Mouse (Mus musculus) MEL (cell line): Measurements from ENCODE around the gene Tedc1. TPM values are rescaled to one million over a fixed set of nuclear protein-coding genes. Genes with fewer than 3 reads are reported as not detected.
A peak's percentile ranks its signal among the peaks of the same experiment; 100 is the strongest.

Experiments
- DNase-seq: peaks from one replicate; pipeline ENCODE4 v3.0.0; 2011; ENCODE audit warnings: low read depth, low spot score
- H3K27ac ChIP-seq: 2 replicates; pipeline ENCODE4 v1.5.1; 2012; ENCODE audit warnings: low read depth, mild to moderate bottlenecking, control low read depth, low read length, moderate library complexity; ENCODE audit not compliant: control insufficient read depth
- H3K27me3 ChIP-seq, 2 experiments: fragments of 150-350 bp in 1 of 2; sonication (generic) in 1 of 2; 2 replicates each; pipeline ENCODE4 v1.6.1; 2012; ENCODE audit warnings: low read length in 2 of 2, mild to moderate bottlenecking in 2 of 2, improper control_type of control experiment in 1 of 2, moderate library complexity in 1 of 2; ENCODE audit not compliant: insufficient read depth in 2 of 2, control insufficient read depth in 1 of 2
- H3K36me3 ChIP-seq, 2 experiments: 2 replicates each; pipeline ENCODE4 v1.6.1; 2012 to 2014; ENCODE audit warnings: low read length in 2 of 2, improper control_type of control experiment in 1 of 2, inconsistent platforms in 1 of 2, mild to moderate bottlenecking in 1 of 2; ENCODE audit not compliant: insufficient read depth in 2 of 2, control insufficient read depth in 1 of 2
- H3K4me1 ChIP-seq, 2 experiments: fragments of 150-350 bp in 1 of 2; sonication (generic) in 1 of 2; 2 replicates each; pipeline ENCODE4 v1.6.1; 2012; ENCODE audit warnings: low read length in 2 of 2, improper control_type of control experiment in 1 of 2, mild to moderate bottlenecking in 1 of 2; ENCODE audit not compliant: insufficient read depth in 2 of 2, control insufficient read depth in 1 of 2
- H3K4me3 ChIP-seq, 2 experiments: fragments of 150-350 bp in 1 of 2; sonication (generic) in 1 of 2; 2 replicates each; pipeline ENCODE4 v1.5.1; 2012; ENCODE audit warnings: low read depth in 2 of 2, low read length in 2 of 2, mild to moderate bottlenecking in 2 of 2, moderate library complexity in 2 of 2, control low read depth in 1 of 2, improper control_type of control experiment in 1 of 2; ENCODE audit not compliant: control insufficient read depth in 1 of 2, insufficient read depth in 1 of 2
- H3K79me2 ChIP-seq: 2 replicates; pipeline ENCODE4 v1.6.1; 2012; ENCODE audit warnings: mild to moderate bottlenecking, low read length, moderate library complexity; ENCODE audit not compliant: control insufficient read depth, poor library complexity, insufficient read depth
- H3K9ac ChIP-seq: 2 replicates; pipeline ENCODE4 v1.6.1; 2012; ENCODE audit warnings: low read depth, mild to moderate bottlenecking, control low read depth, low read length, moderate library complexity; ENCODE audit not compliant: control insufficient read depth, poor library complexity, severe bottlenecking
- H3K9me3 ChIP-seq: fragments of 150-350 bp; sonication (generic); replicated peaks from 2 replicates; pipeline ENCODE4 v1.6.1; 2012; ENCODE audit warnings: mild to moderate bottlenecking, low read length, improper control_type of control experiment, moderate library complexity; ENCODE audit not compliant: insufficient read depth
- BHLHE40 ChIP-seq: IDR thresholded peaks from 2 replicates; pipeline ENCODE4 v1.6.1; 2012; ENCODE audit warnings: low read depth, mild to moderate bottlenecking, inconsistent platforms, low read length, improper control_type of control experiment, borderline replicate concordance
- ELF1 ChIP-seq: IDR thresholded peaks from 2 replicates; pipeline ENCODE4 v1.6.1; 2014; ENCODE audit warnings: low read depth, mild to moderate bottlenecking, inconsistent platforms, low read length, improper control_type of control experiment, moderate library complexity
- EP300 ChIP-seq, 2 experiments: IDR thresholded peaks; 2 replicates each; pipeline ENCODE4 v1.6.1; 2011; ENCODE audit warnings: improper control_type of control experiment in 2 of 2, low read length in 2 of 2, low read depth in 1 of 2, mild to moderate bottlenecking in 1 of 2
- ETS1 ChIP-seq: IDR thresholded peaks from 2 replicates; pipeline ENCODE4 v1.6.1; 2012; ENCODE audit warnings: low read depth, mild to moderate bottlenecking, inconsistent platforms, low read length, improper control_type of control experiment, moderate library complexity
- GABPA ChIP-seq: IDR thresholded peaks from 2 replicates; pipeline ENCODE4 v1.6.1; 2012; ENCODE audit warnings: low read depth, mild to moderate bottlenecking, inconsistent platforms, low read length, improper control_type of control experiment, moderate library complexity
- MAX ChIP-seq: IDR thresholded peaks from 2 replicates; pipeline ENCODE4 v1.6.1; 2011; ENCODE audit warnings: low read length, improper control_type of control experiment
- MAZ ChIP-seq: IDR thresholded peaks from 2 replicates; pipeline ENCODE4 v1.6.1; 2012; ENCODE audit warnings: low read depth, mild to moderate bottlenecking, inconsistent platforms, low read length, improper control_type of control experiment
- MYB ChIP-seq: IDR thresholded peaks from 2 replicates; pipeline ENCODE4 v1.6.1; 2011; ENCODE audit warnings: mild to moderate bottlenecking, low read depth, low read length, improper control_type of control experiment
- MYC ChIP-seq: IDR thresholded peaks from 2 replicates; pipeline ENCODE4 v1.6.1; 2011; ENCODE audit warnings: low read depth, mild to moderate bottlenecking, low read length, improper control_type of control experiment, moderate library complexity
- NELFE ChIP-seq: IDR thresholded peaks from 2 replicates; pipeline ENCODE4 v1.6.1; 2011; ENCODE audit warnings: low read depth, low read length, improper control_type of control experiment
- POLR2AphosphoS2 ChIP-seq: IDR thresholded peaks from 2 replicates; pipeline ENCODE4 v1.6.1; 2011; ENCODE audit warnings: low read length, improper control_type of control experiment
- SIN3A ChIP-seq: IDR thresholded peaks from 2 replicates; pipeline ENCODE4 v1.6.1; 2012; ENCODE audit warnings: low read length, improper control_type of control experiment, inconsistent platforms
- TBP ChIP-seq: IDR thresholded peaks from 2 replicates; pipeline ENCODE4 v1.8.0; 2011; ENCODE audit warnings: low read depth, low read length, improper control_type of control experiment
- USF2 ChIP-seq, 2 experiments: IDR thresholded peaks; 2 replicates each; pipeline ENCODE4 v1.6.1; 2011 to 2012; ENCODE audit warnings: improper control_type of control experiment in 2 of 2, low read length in 2 of 2, borderline replicate concordance in 1 of 2, inconsistent platforms in 1 of 2, low read depth in 1 of 2, mild to moderate bottlenecking in 1 of 2; ENCODE audit not compliant: insufficient read depth in 1 of 2
- polyA plus RNA-seq, 2 experiments: library from polyadenylated mRNA; stranded (reverse) in 1 of 2; unstranded in 1 of 2; fragments of >175 nt in 1 of 2; fragments of >200 nt in 1 of 2; gene quantifications; 2 replicates each; pipeline versions ENCODE4 v1.2.1 to v1.2.4; 2012; ENCODE audit warnings: low replicate concordance in 2 of 2, low read depth in 1 of 2; ENCODE audit not compliant: insufficient read length in 2 of 2, insufficient read depth in 1 of 2, missing spikeins in 1 of 2
- total RNA-seq: library from RNA; depleted of rRNA; stranded (reverse); fragments of 300-350 nt; gene quantifications from 2 replicates; pipeline ENCODE4 v1.2.3, GENCODE M21; 2012

Gene Tedc1
- total and polyA plus RNA-seq, 3 experiments, result 50.7 to 74.7 TPM; not detected in 1

DNA sequence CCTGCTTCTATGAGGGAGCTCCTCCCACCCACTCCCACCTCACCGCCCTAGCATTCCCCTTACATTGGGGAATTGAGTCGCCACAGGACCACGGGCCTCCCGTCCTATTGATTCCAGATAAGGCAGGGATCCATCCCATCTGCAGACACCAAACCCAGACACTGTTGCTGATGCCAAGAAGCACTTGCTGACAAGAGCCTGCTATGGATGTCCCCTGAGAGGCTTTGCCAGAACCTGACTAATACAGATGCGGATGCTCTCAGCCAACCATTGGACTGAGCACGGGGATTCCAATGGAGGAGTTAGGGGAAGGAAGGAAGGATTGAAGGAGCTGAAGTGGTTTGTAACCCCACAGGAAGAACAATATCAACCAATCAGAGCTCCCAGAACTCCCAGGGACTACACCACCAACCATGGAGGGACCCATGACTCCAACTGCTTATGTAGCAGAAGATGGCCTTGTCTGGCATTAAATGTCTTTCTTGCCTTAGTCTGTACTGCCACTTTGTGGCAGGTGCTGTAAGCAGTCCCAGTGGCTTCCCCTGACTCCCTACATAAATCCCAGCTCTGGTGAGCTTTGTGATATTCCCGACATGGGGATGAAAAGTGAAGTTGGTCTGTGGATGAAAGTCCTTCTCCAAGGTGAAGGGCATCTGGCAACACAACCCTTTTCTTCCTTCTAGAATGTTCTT is 49.2 kb downstream of the Tedc1 start:
- Histone ChIP-seq H3K4me1 (peaks cover 3 to 4% of the 10 kb centered on the region in 2 experiments), H3K9ac (no peak overlapping the region), H3K9me3 (no peaks in the 10 kb centered on the region), H3K27ac (no peak overlapping the region), H3K36me3 (peaks cover 7 to 9% of the 10 kb centered on the region in 2 experiments), H3K4me3 (no peak overlapping the region), H3K27me3 (no peaks in the 10 kb centered on the region), H3K79me2 (peaks cover 6% of the 10 kb centered on the region; the same call in 1 of the 2 replicates)
- no peak for TF ChIP-seq NELFE
- TF ChIP-seq TBP, result no peak
- TF ChIP-seq GABPA, result no peak
- no peak for TF ChIP-seq MAZ
- no peak for TF ChIP-seq BHLHE40
- no peak for TF ChIP-seq ETS1
- TF ChIP-seq MYB, result no peak
- no peak for TF ChIP-seq POLR2AphosphoS2
- TF ChIP-seq USF2 (IDR thresholded peaks at IDR 0.05; ENCODE audit: borderline replicate concordance in 1 of 2, insufficient read depth in 1 of 2, low read depth in 1 of 2, low read length in 2 of 2), result no peak
- TF ChIP-seq SIN3A, result no peak
- no peak for TF ChIP-seq MAX
- no peak for TF ChIP-seq ELF1
- TF ChIP-seq EP300 (IDR thresholded peaks at IDR 0.05; ENCODE audit: low read depth in 1 of 2, low read length in 2 of 2), result no peak
- TF ChIP-seq MYC, result no peak
- TF ChIP-seq, all 39 proteins: peak for 0
- DNase-seq, result no peak

DNA sequence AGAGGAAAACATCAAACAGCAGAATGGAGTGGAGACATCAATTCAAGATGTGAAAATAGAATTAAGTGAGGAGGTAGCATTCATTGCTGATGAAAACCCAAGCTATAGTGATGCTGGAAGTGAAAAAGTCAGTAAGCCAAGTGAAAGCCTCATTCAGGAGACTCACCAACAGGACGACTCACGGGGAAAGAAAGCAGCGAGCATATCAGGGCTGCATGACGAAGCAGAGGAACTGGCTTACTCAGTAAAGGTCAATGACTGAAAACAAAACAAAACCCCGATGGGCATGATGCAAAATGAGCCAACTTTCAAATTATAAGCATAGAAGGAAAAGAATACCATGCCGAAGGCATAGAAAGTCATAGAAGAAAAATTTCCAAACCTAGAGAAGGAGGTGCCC is 51.5 kb downstream of the Tedc1 start:
- no peak overlapping the region for H3K9ac ChIP-seq
- TF ChIP-seq NELFE, result no peak
- TF ChIP-seq EP300 (IDR thresholded peaks at IDR 0.05; ENCODE audit: low read depth in 1 of 2, low read length in 2 of 2), result peak in 1 of 2 experiments; percentile 28; a peak in 1 of 4 replicates

More for the DNA sequence above, 51.5 kb downstream of the Tedc1 start:
- H3K27me3 ChIP-seq, result no peaks in the 10 kb centered on the region
- H3K9me3 ChIP-seq, result no peaks in the 10 kb centered on the region
- peak; percentile 63 for DNase-seq
- no peak overlapping the region for H3K27ac ChIP-seq
- H3K79me2 ChIP-seq, result peaks cover 12% of the 10 kb centered on the region
- H3K36me3 ChIP-seq, result peaks cover 9 to 21% of the 10 kb centered on the region in 2 experiments
- peaks cover 15 to 18% of the 10 kb centered on the region in 2 experiments for H3K4me1 ChIP-seq
- H3K4me3 ChIP-seq, result no peak overlapping the region
